Mouse (Mus musculus): ENCODE data around the gene Rps18.
"Not testable (repeated sequence)": the region's sequence is repeated elsewhere in the genome, so short reads cannot be mapped to it uniquely, and the experiment has no call there.

Gene Rps18

GRCm38 (mm10) chr17:33968489-33968888, 12.7 kb upstream of the Rps18 start:
- DNase-seq (ENCODE audit: low spot score): no peak

GRCm38 (mm10) chr17:33965846-33966550, 10.2 kb upstream of the Rps18 start:
- DNase-seq (ENCODE audit: low spot score): no peak

GRCm38 (mm10) chr17:33965082-33965845, 9.5 kb upstream of the Rps18 start:
- DNase-seq (ENCODE audit: low spot score): no peak

- no peak for DNase-seq (ENCODE audit: low spot score)
Observed at GRCm38 (mm10) chr17:33962876-33963275, 7.1 kb upstream of the Rps18 start.

- no peak for DNase-seq (ENCODE audit: low spot score)
Observed at GRCm38 (mm10) chr17:33959948-33960347, 4.1 kb upstream of the Rps18 start.

GRCm38 (mm10) chr17:33959135-33959534, 3.3 kb upstream of the Rps18 start:
- no peak for DNase-seq (ENCODE audit: low spot score)

GRCm38 (mm10) chr17:33958451-33958850, 2.6 kb upstream of the Rps18 start:
- no peak for DNase-seq (ENCODE audit: low spot score)

GRCm38 (mm10) chr17:33957493-33957892, 1.7 kb upstream of the Rps18 start:
- DNase-seq (ENCODE audit: low spot score): no peak

- DNase-seq (ENCODE audit: low spot score): no peak
Observed at GRCm38 (mm10) chr17:33956336-33956735, 535 bp upstream of the Rps18 start.

GRCm38 (mm10) chr17:33954646-33955554, 901 bp downstream of the Rps18 start:
- no peak for DNase-seq (ENCODE audit: low spot score)

GRCm38 (mm10) chr17:33953961-33954565, 1.7 kb downstream of the Rps18 start:
- DNase-seq (ENCODE audit: low spot score): no peak

GRCm38 (mm10) chr17:33953310-33953709, 2.5 kb downstream of the Rps18 start:
- no peak for DNase-seq (ENCODE audit: low spot score)

GRCm38 (mm10) chr17:33952879-33953278, 2.9 kb downstream of the Rps18 start:
- no peak for DNase-seq (ENCODE audit: low spot score)

- not testable (repeated sequence) for DNase-seq (ENCODE audit: low spot score)
Observed at GRCm38 (mm10) chr17:33952015-33952414, 3.8 kb downstream of the Rps18 start.

GRCm38 (mm10) chr17:33951021-33951946, 4.5 kb downstream of the Rps18 start, which contains the start of gene B3galt4:
B3galt4 (minus strand) TSS chr17:33951488.
- no peak for DNase-seq (ENCODE audit: low spot score)

GRCm38 (mm10) chr17:33950131-33950625, 5.6 kb downstream of the Rps18 start:
- no peak for DNase-seq (ENCODE audit: low spot score)

- no peak for DNase-seq (ENCODE audit: low spot score)
Observed at GRCm38 (mm10) chr17:33948905-33949537, 6.8 kb downstream of the Rps18 start.

- DNase-seq (ENCODE audit: low spot score): no peak
Observed at GRCm38 (mm10) chr17:33948090-33948904, 7.5 kb downstream of the Rps18 start.

- DNase-seq (ENCODE audit: low spot score): no peak
Observed at GRCm38 (mm10) chr17:33947430-33948089, 8.2 kb downstream of the Rps18 start.
